Mouse (Mus musculus) lung, adult 2 months (tissue): Measurements from ENCODE around the gene Blzf1.

ENCODE experiments used
- CTCF ChIP-seq: fragments of 200-500 bp; IDR thresholded peaks from 2 replicates; pipeline ENCODE4 v1.5.1; 2011; ENCODE audit warnings: mild to moderate bottlenecking, low read length, control low read depth; ENCODE audit not compliant: insufficient read depth
- POLR2A ChIP-seq: fragments of 200-500 bp; IDR thresholded peaks from 2 replicates; pipeline ENCODE4 v1.6.1; 2011; ENCODE audit warnings: low read depth, mild to moderate bottlenecking, control low read depth, low read length, borderline replicate concordance; ENCODE audit errors: extremely low read depth

GRCm38 (mm10) chr1:164270941-164271340, 36.3 kb downstream of the Blzf1 start:
- TF ChIP-seq POLR2A (no peak), CTCF (no peak)
